Mouse (Mus musculus): Measurements from ENCODE around the gene Opcml.

GRCm38 (mm10) chr9:28149507-28149906, 358.9 kb downstream of the Opcml start:
- no peak for TF ChIP-seq POLR2A (IDR thresholded peaks at IDR 0.05; ENCODE audit: borderline replicate concordance, low read depth, low read length)
- no peak for TF ChIP-seq CTCF (IDR thresholded peaks at IDR 0.05; ENCODE audit: low read depth, low read length)

Data from bone marrow macrophage, adult 2 months (primary cell).